Mouse (Mus musculus): ENCODE results near the gene Kcnip1. TPM values are rescaled to one million over a fixed set of nuclear protein-coding genes. Genes with fewer than 3 reads are reported as not detected.

The Kcnip1 gene
- total and polyA plus RNA-seq, 3 experiments = 0.04 to 0.17 TPM; not detected in 1

DNA sequence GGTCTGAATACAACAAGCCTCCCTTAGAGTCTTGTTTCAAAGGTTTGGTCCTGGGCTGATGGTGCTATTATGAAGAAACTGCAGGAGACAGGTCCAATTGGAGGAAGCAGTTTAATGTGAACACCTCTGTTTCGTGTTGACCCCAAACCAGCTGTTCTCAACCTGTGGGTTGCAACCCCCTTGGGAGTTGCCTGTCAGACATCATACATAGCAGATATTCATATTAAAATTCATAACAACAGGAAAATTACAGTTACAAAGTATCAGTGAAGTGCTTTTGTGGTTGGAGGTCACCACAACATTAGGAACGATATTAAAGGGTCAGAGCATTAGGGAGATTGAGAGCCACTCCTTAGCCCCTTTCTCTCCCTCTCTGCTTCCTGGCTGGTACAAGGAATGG, 91.2 kb downstream of the Kcnip1 start:
- Histone ChIP-seq H3K79me2 (replicated peaks; ENCODE audit: control insufficient read depth, extremely low read depth, insufficient read depth, poor library complexity, severe bottlenecking) (no peaks in the 10 kb centered on the region), H3K36me3 (replicated peaks in 1 of 2; ENCODE audit: control insufficient read depth in 1 of 2, insufficient read depth in 1 of 2, low read length in 1 of 2) (no peaks in the 10 kb centered on the region), H3K27ac (ENCODE audit: insufficient read depth, low read depth) (no peak overlapping the region), H3K9me3 (replicated peaks; ENCODE audit: low read length) (peaks cover under 1% of the 10 kb centered on the region), H3K4me1 (ENCODE audit: control insufficient read depth in 1 of 2, insufficient read depth in 2 of 2) (no peaks in the 10 kb centered on the region), H3K4me3 (replicated peaks in 1 of 3; ENCODE audit: low read depth in 2 of 3, low read length in 2 of 3, poor library complexity in 1 of 3) (no peak overlapping the region), H3K4me2 (ENCODE audit: insufficient read depth, low read depth, poor library complexity, severe bottlenecking) (no peak overlapping the region), H3K9ac (ENCODE audit: insufficient read depth, low read depth) (no peak overlapping the region), H3K27me3 (replicated peaks) (peaks cover 32% of the 10 kb centered on the region)
- TF ChIP-seq ZNF384 (IDR thresholded peaks at IDR 0.05; ENCODE audit: low read depth, low read length) (no peak), USF1 (IDR thresholded peaks at IDR 0.05; ENCODE audit: low read depth, low read length) (no peak), ZKSCAN1 (IDR thresholded peaks at IDR 0.05; ENCODE audit: borderline replicate concordance, low read depth, low read length) (no peak), ZMIZ1 (IDR thresholded peaks at IDR 0.05; ENCODE audit: low read depth, low read length) (no peak)
- dilution Hi-C loops (cut with MboI; ENCODE audit: extremely low pct_ligation_motif_present, extremely low pct_unique_long_range_greater_than_20kb, low sequenced_read_pairs) = no loop called here
- no peak for DNase-seq (ENCODE audit: extremely low read depth)
- in situ Hi-C loops (cut with MboI; ENCODE audit: low pct_ligation_motif_present, low pct_unique_long_range_greater_than_20kb, low sequenced_read_pairs) = no loop called here

GRCm38 (mm10) chr11:33891084-33891483, 101.9 kb downstream of the Kcnip1 start:
- TF ChIP-seq MAZ (IDR thresholded peaks at IDR 0.05; ENCODE audit: low read depth, low read length) (no peak), SIN3A (IDR thresholded peaks at IDR 0.05; ENCODE audit: low read length) (no peak), SMC3 (IDR thresholded peaks at IDR 0.05; ENCODE audit: low read depth, low read length) (no peak), RCOR1 (conservative IDR thresholded peaks at IDR 0.05; ENCODE audit: low read depth, low read length) (no peak), PAX5 (IDR thresholded peaks at IDR 0.05; ENCODE audit: low read length) (no peak), ZNF384 (IDR thresholded peaks at IDR 0.05; ENCODE audit: low read depth, low read length) (no peak), TCF12 (IDR thresholded peaks at IDR 0.05; ENCODE audit: low read depth, low read length) (no peak), MAFK (IDR thresholded peaks at IDR 0.05; ENCODE audit: insufficient replicate concordance, low read length) (0 out of 2 replicates have a peak, but pooled peaks have one; percentile 52), ZMIZ1 (IDR thresholded peaks at IDR 0.05; ENCODE audit: low read depth, low read length) (no peak)
- Histone ChIP-seq H3K36me3 (replicated peaks in 1 of 2; ENCODE audit: control insufficient read depth in 1 of 2, insufficient read depth in 1 of 2, low read length in 1 of 2) (no peaks in the 10 kb centered on the region), H3K4me3 (replicated peaks in 1 of 3; ENCODE audit: low read depth in 2 of 3, low read length in 2 of 3, poor library complexity in 1 of 3) (no peak overlapping the region), H3K79me2 (replicated peaks; ENCODE audit: control insufficient read depth, extremely low read depth, insufficient read depth, poor library complexity, severe bottlenecking) (no peaks in the 10 kb centered on the region), H3K27me3 (replicated peaks) (peaks cover 71% of the 10 kb centered on the region), H3K9me3 (replicated peaks; ENCODE audit: low read length) (no peaks in the 10 kb centered on the region), H3K4me2 (ENCODE audit: insufficient read depth, low read depth, poor library complexity, severe bottlenecking) (no peak overlapping the region), H3K9ac (ENCODE audit: insufficient read depth, low read depth) (no peak overlapping the region), H3K27ac (ENCODE audit: insufficient read depth, low read depth) (no peak overlapping the region), H3K4me1 (ENCODE audit: control insufficient read depth in 1 of 2, insufficient read depth in 2 of 2) (no peaks in the 10 kb centered on the region)
- in situ Hi-C loops (cut with MboI; ENCODE audit: low pct_ligation_motif_present, low pct_unique_long_range_greater_than_20kb, low sequenced_read_pairs) (no loop called here), dilution Hi-C loops (cut with MboI; ENCODE audit: extremely low pct_ligation_motif_present, extremely low pct_unique_long_range_greater_than_20kb, low sequenced_read_pairs) (no loop called here)
- DNase-seq (ENCODE audit: extremely low read depth) = no peak

GRCm38 (mm10) chr11:33890382-33890781, 102.6 kb downstream of the Kcnip1 start:
- Histone ChIP-seq H3K4me1 (ENCODE audit: control insufficient read depth in 1 of 2, insufficient read depth in 2 of 2) (no peaks in the 10 kb centered on the region), H3K4me2 (ENCODE audit: insufficient read depth, low read depth, poor library complexity, severe bottlenecking) (no peak overlapping the region), H3K4me3 (replicated peaks in 1 of 3; ENCODE audit: low read depth in 2 of 3, low read length in 2 of 3, poor library complexity in 1 of 3) (no peak overlapping the region), H3K79me2 (replicated peaks; ENCODE audit: control insufficient read depth, extremely low read depth, insufficient read depth, poor library complexity, severe bottlenecking) (no peaks in the 10 kb centered on the region), H3K9me3 (replicated peaks; ENCODE audit: low read length) (no peaks in the 10 kb centered on the region), H3K9ac (ENCODE audit: insufficient read depth, low read depth) (no peak overlapping the region), H3K36me3 (replicated peaks in 1 of 2; ENCODE audit: control insufficient read depth in 1 of 2, insufficient read depth in 1 of 2, low read length in 1 of 2) (no peaks in the 10 kb centered on the region), H3K27me3 (replicated peaks) (peaks cover 75% of the 10 kb centered on the region), H3K27ac (ENCODE audit: insufficient read depth, low read depth) (no peak overlapping the region)
- TF ChIP-seq ZC3H11A (IDR thresholded peaks at IDR 0.05; ENCODE audit: low read depth, low read length) = no peak
- TF ChIP-seq MAFK (IDR thresholded peaks at IDR 0.05; ENCODE audit: insufficient replicate concordance, low read length) = no peak
- in situ Hi-C loops (cut with MboI; ENCODE audit: low pct_ligation_motif_present, low pct_unique_long_range_greater_than_20kb, low sequenced_read_pairs) = no loop called here
- dilution Hi-C loops (cut with MboI; ENCODE audit: extremely low pct_ligation_motif_present, extremely low pct_unique_long_range_greater_than_20kb, low sequenced_read_pairs) = no loop called here
- DNase-seq (ENCODE audit: extremely low read depth) = no peak
